Mouse (Mus musculus) midbrain, embryonic 11.5 days (tissue): ENCODE measurements around the gene Gm8024. TPM values are rescaled to one million over a fixed set of nuclear protein-coding genes. Genes with fewer than 3 reads are reported as not detected.
A peak's percentile ranks its signal among the peaks of the same experiment; 100 is the strongest.
"Not testable (repeated sequence)": the region's sequence is repeated elsewhere in the genome, so short reads cannot be mapped to it uniquely, and the experiment has no call there.

Experiments
- ATAC-seq: fragments of 200-750 bp; cut with Nextera tagmentation; 2 replicates; pipeline ENCODE4 v1.8.0; 2017; ENCODE audit warnings: moderate TSS enrichment, moderate library complexity; ENCODE audit not compliant: low FRiP score
- DNase-seq: peaks from one replicate; pipeline ENCODE4 v3.0.0; 2015; ENCODE audit warnings: low spot score; ENCODE audit errors: missing footprints
- H3K27ac ChIP-seq: fragments of 300-500 bp; sonication (generic); 2 replicates; pipeline ENCODE4 v1.5.1; 2014; ENCODE audit warnings: low read depth, low read length
- H3K27me3 ChIP-seq: fragments of 300-500 bp; sonication (generic); 2 replicates; pipeline ENCODE4 v1.6.1; 2014; ENCODE audit warnings: mild to moderate bottlenecking, low read length, moderate library complexity, mixed read lengths; ENCODE audit not compliant: control insufficient read depth, insufficient read depth
- H3K36me3 ChIP-seq: fragments of 300-500 bp; sonication (generic); 2 replicates; pipeline ENCODE4 v1.6.1; 2014; ENCODE audit warnings: mild to moderate bottlenecking, low read length, moderate library complexity, mixed read lengths; ENCODE audit not compliant: control insufficient read depth, insufficient read depth
- H3K4me1 ChIP-seq: fragments of 300-500 bp; sonication (generic); 2 replicates; pipeline ENCODE4 v1.6.1; 2014; ENCODE audit warnings: low read length; ENCODE audit not compliant: control insufficient read depth, insufficient read depth
- H3K4me2 ChIP-seq: fragments of 300-500 bp; sonication (generic); 2 replicates; pipeline ENCODE4 v1.6.1; 2014; ENCODE audit warnings: mild to moderate bottlenecking, moderate library complexity
- H3K4me3 ChIP-seq: fragments of 300-500 bp; sonication (generic); 2 replicates; pipeline ENCODE4 v1.5.1; 2014; ENCODE audit warnings: low read depth, low read length
- H3K9ac ChIP-seq: fragments of 300-500 bp; sonication (generic); 2 replicates; pipeline ENCODE4 v1.6.1; 2014; ENCODE audit warnings: low read length
- H3K9me3 ChIP-seq: fragments of 300-500 bp; sonication (generic); 2 replicates; pipeline ENCODE4 v1.6.1; 2016; ENCODE audit warnings: low read length; ENCODE audit not compliant: control insufficient read depth
- WGBS: fragments of 180-500 bp; shearing (Covaris S2); extraction: QIAGEN DNeasy Blood & Tissue Kit; methylation state at CpG from one replicate; pipeline ENCODE4 v1.1.7; 2014; 5-methylcytosine and 5-hydroxymethylcytosine counted together
- polyA plus RNA-seq: library from polyadenylated mRNA; unstranded; fragments of >200 nt; fragmentation: Nextera tagmentation; extraction: Ambion mirVana; gene quantifications from 2 replicates; pipeline ENCODE4 v1.2.1, GENCODE M21; 2014

Gm8024 gene
- not detected in 2 replicates for polyA plus RNA-seq

GRCm38 (mm10) chr14:42524182-42524581 is at the start of gene Gm8024:
Gm8024 (minus strand) TSS chr14:42524282.
- 83% methylated on average over 1 of the region's 3 CpGs for WGBS
- not testable (repeated sequence) for ATAC-seq

GRCm38 (mm10) chr14:42543170-42543701 is 19.2 kb upstream of the Gm8024 start:
- H3K9ac ChIP-seq, H3K9me3 ChIP-seq, H3K4me3 ChIP-seq, DNase-seq, H3K27me3 ChIP-seq, H3K27ac ChIP-seq, H3K4me2 ChIP-seq, H3K36me3 ChIP-seq, H3K4me1 ChIP-seq: not testable (repeated sequence)
- peak; percentile 76; the same call in 1 of the 2 replicates for ATAC-seq
- WGBS = 7% methylated on average over 24 of the region's 31 CpGs

More at GRCm38 (mm10) chr14:42524182-42524581, at the start of gene Gm8024:
- not testable (repeated sequence) for H3K27me3 ChIP-seq, H3K36me3 ChIP-seq, H3K4me3 ChIP-seq, H3K4me2 ChIP-seq, DNase-seq, H3K9me3 ChIP-seq, H3K4me1 ChIP-seq, H3K9ac ChIP-seq, H3K27ac ChIP-seq

GRCm38 (mm10) chr14:42542316-42543169 is 18.5 kb upstream of the Gm8024 start:
- H3K4me3 ChIP-seq, H3K4me2 ChIP-seq, H3K27me3 ChIP-seq, H3K9me3 ChIP-seq, H3K36me3 ChIP-seq, H3K9ac ChIP-seq, DNase-seq, H3K27ac ChIP-seq, H3K4me1 ChIP-seq: not testable (repeated sequence)
- ATAC-seq = peak; percentile 40; the same call in 1 of the 2 replicates
- 23% methylated on average over 21 of the region's 29 CpGs for WGBS

GRCm38 (mm10) chr14:42502249-42502648 is 21.8 kb downstream of the Gm8024 start, which contains the start of gene Gm8020:
Gm8020 (minus strand) TSS chr14:42502349.
- not testable (repeated sequence) for H3K27ac ChIP-seq, H3K36me3 ChIP-seq, H3K27me3 ChIP-seq, H3K4me2 ChIP-seq, H3K9me3 ChIP-seq, ATAC-seq, H3K9ac ChIP-seq, H3K4me3 ChIP-seq, DNase-seq, H3K4me1 ChIP-seq
- 100% methylated on average over 1 of the region's 3 CpGs for WGBS

Other genes starting within 250 kb of the Gm8024 start
- not detected in 2 replicates for gene Gm9611, start 226.9 kb downstream of the Gm8024 start, polyA plus RNA-seq
- gene Gm7995, start 214.1 kb downstream of the Gm8024 start, polyA plus RNA-seq = not detected in 2 replicates
- gene Gm8005, start 84.6 kb downstream of the Gm8024 start, polyA plus RNA-seq = not detected in 2 replicates
- not detected in 2 replicates for gene Gm8011, start 60.4 kb downstream of the Gm8024 start, polyA plus RNA-seq
- gene Gm8020, start 21.9 kb downstream of the Gm8024 start, polyA plus RNA-seq = not detected in 2 replicates
- not detected in 2 replicates for gene Gm17124, start 75.6 kb upstream of the Gm8024 start, polyA plus RNA-seq
- gene Gm3633, start 117.6 kb upstream of the Gm8024 start, polyA plus RNA-seq = not detected in 2 replicates
- not detected in 2 replicates for gene Gm10378, start 131.7 kb upstream of the Gm8024 start, polyA plus RNA-seq
- not detected in 2 replicates for gene Gm3015, start 244.5 kb upstream of the Gm8024 start, polyA plus RNA-seq